In genomic region chr11:11833100-11833499, GRCm38 (mm10) we compare ENCODE assay signal across 11 mouse cellular contexts. TPM values are rescaled to one million over a fixed set of nuclear protein-coding genes. Genes with fewer than 3 reads are reported as not detected.
DNase-seq lines count a peak whose midpoint lies in the region; ATAC-seq lines count a peak whose summit lies in the region.
"Had no signal": no experiment of that assay in that cellular context is flagged by ENCODE, and none has a peak within 500 bp of the region (broad histone marks: within the 10 kb centered on the region; RNA-seq: fewer than 3 reads in every experiment).

No protein-coding gene starts in this region.

- no peaks in the 10 kb centered on the region for H3K36me3 ChIP-seq in kidney, embryonic 16.5 days (ENCODE audit: insufficient read depth, low read length)
- no peaks in the 10 kb centered on the region for H3K36me3 ChIP-seq in embryonic facial prominence, embryonic 12.5 days
- no peaks in the 10 kb centered on the region for H3K36me3 ChIP-seq in liver, embryonic 15.5 days (replicated peaks)
- H3K36me3 ChIP-seq: forebrain, embryonic 12.5 days had no signal

- no peak overlapping the region for H3K9ac ChIP-seq in kidney, embryonic 16.5 days (replicated peaks; ENCODE audit: low read length)
- H3K9ac ChIP-seq in embryonic facial prominence, embryonic 12.5 days = no peak overlapping the region
- H3K9ac ChIP-seq in liver, embryonic 15.5 days = no peak overlapping the region
- H3K9ac ChIP-seq: forebrain, embryonic 12.5 days had no signal

- DNase-seq in adrenal gland, adult 2 months = peak; percentile 25
- no peak for DNase-seq in adrenal gland, postnatal 14 days
- DNase-seq in kidney, postnatal 14 days = no peak
- DNase-seq in right cerebral cortex, adult 2 months (ENCODE audit: low spot score in 2 of 2) = no peak
- DNase-seq in thymus, postnatal 4 days = no peak
- DNase-seq: midbrain, embryonic 14.5 days; right cerebral cortex, adult 18-20 months had no signal

- H3K27ac ChIP-seq in kidney, embryonic 16.5 days (ENCODE audit: low read length) = peak overlapping the region; percentile 87
- peak overlapping the region; percentile 94 for H3K27ac ChIP-seq in embryonic facial prominence, embryonic 12.5 days
- peak overlapping the region; percentile 58 for H3K27ac ChIP-seq in liver, embryonic 15.5 days (replicated peaks)

- H3K9me3 ChIP-seq in kidney, embryonic 16.5 days (ENCODE audit: low read length) = no peaks in the 10 kb centered on the region
- H3K9me3 ChIP-seq in embryonic facial prominence, embryonic 12.5 days = no peaks in the 10 kb centered on the region
- H3K9me3 ChIP-seq in liver, embryonic 15.5 days (replicated peaks) = no peaks in the 10 kb centered on the region
- H3K9me3 ChIP-seq: forebrain, embryonic 12.5 days had no signal

- H3K4me3 ChIP-seq in kidney, embryonic 16.5 days (ENCODE audit: low read length) = no peak overlapping the region
- H3K4me3 ChIP-seq in embryonic facial prominence, embryonic 12.5 days = no peak overlapping the region
- H3K4me3 ChIP-seq in liver, embryonic 15.5 days (replicated peaks) = no peak overlapping the region
- H3K4me3 ChIP-seq: forebrain, embryonic 12.5 days had no signal

- H3K27me3 ChIP-seq in kidney, embryonic 16.5 days (ENCODE audit: insufficient read depth, low read length) = no peaks in the 10 kb centered on the region
- no peaks in the 10 kb centered on the region for H3K27me3 ChIP-seq in embryonic facial prominence, embryonic 12.5 days
- peaks cover 50% of the 10 kb centered on the region for H3K27me3 ChIP-seq in liver, embryonic 15.5 days

- peaks cover 71% of the 10 kb centered on the region for H3K4me1 ChIP-seq in kidney, embryonic 16.5 days (ENCODE audit: insufficient read depth, low read length)
- peaks cover 68% of the 10 kb centered on the region for H3K4me1 ChIP-seq in embryonic facial prominence, embryonic 12.5 days
- H3K4me1 ChIP-seq in liver, embryonic 15.5 days (replicated peaks) = peaks cover 69% of the 10 kb centered on the region

- no peak overlapping the region for H3K4me2 ChIP-seq in kidney, embryonic 16.5 days (replicated peaks; ENCODE audit: low read depth, low read length)
- H3K4me2 ChIP-seq in embryonic facial prominence, embryonic 12.5 days (replicated peaks) = no peak overlapping the region
- no peak overlapping the region for H3K4me2 ChIP-seq in liver, embryonic 15.5 days
- H3K4me2 ChIP-seq: forebrain, embryonic 12.5 days had no signal

- no peak for ATAC-seq in kidney, embryonic 16.5 days (ENCODE audit: low FRiP score, low TSS enrichment)
- ATAC-seq in embryonic facial prominence, embryonic 12.5 days (ENCODE audit: insufficient number of reproducible peaks, insufficient read depth, low FRiP score, low TSS enrichment) = no peak
- no peak for ATAC-seq in liver, embryonic 15.5 days (ENCODE audit: insufficient read depth)

- WGBS in kidney, embryonic 16.5 days = 21% methylated on average over 8 of the region's 8 CpGs
- 18% methylated on average over 8 of the region's 8 CpGs for WGBS in embryonic facial prominence, embryonic 12.5 days
- 29% methylated on average over 8 of the region's 8 CpGs for WGBS in liver, embryonic 15.5 days (ENCODE audit: insufficient replicate concordance)

RNA-seq across cellular contexts. Expression of gene Fignl1, which starts 24.3 kb away (rescaled TPM):
- 1 to 10 TPM; 1.3 to 2.7 TPM for total RNA-seq in adrenal gland, adult 2 months (2021)
- 0.20 and 0.22 TPM in 2 replicates for polyA plus RNA-seq in adrenal gland, adult 2 months (2012; rRNA removed)
- total RNA-seq in adrenal gland, postnatal 14 days (2021) = 8.0 and 9.2 TPM in 2 replicates
- polyA plus RNA-seq in kidney, embryonic 16.5 days (2015; fragmentation: Nextera tagmentation; extraction: Ambion mirVana) = 66.9 and 69.5 TPM in 2 replicates
- 66.9 and 71.1 TPM in 2 replicates for polyA plus RNA-seq in embryonic facial prominence, embryonic 12.5 days (2016; fragmentation: Nextera tagmentation; extraction: Ambion mirVana)
- polyA plus RNA-seq in liver, embryonic 15.5 days (2015; fragmentation: Nextera tagmentation; extraction: Ambion mirVana) = 85.0 and 93.2 TPM in 2 replicates

Comparison
In these comparisons a context has a peak if more than half of its experiments do, and no peak if none do; other contexts are left out.
1. RNA of gene Fignl1, which starts 24.3 kb away (polyA plus RNA-seq): 85.0 to 93.2 TPM in liver, embryonic 15.5 days, 66.9 to 71.1 TPM in embryonic facial prominence, embryonic 12.5 days and 66.9 to 69.5 TPM in kidney, embryonic 16.5 days; 0.20 to 0.22 TPM in adrenal gland, adult 2 months; every median in the first group is over 10 times any median in the second.
2. Peak in every context shown above with its lines, with median percentiles within 50 percentile points of each other: H3K27ac ChIP-seq.